Comparison of ENCODE assay signal across 9 mouse cellular contexts in genomic region chr16:8524163-8524847, GRCm38 (mm10). TPM values are rescaled to one million over a fixed set of nuclear protein-coding genes. Genes with fewer than 3 reads are reported as not detected.
A peak's percentile ranks its signal among the peaks of the same experiment; 100 is the strongest.
DNase-seq lines count a peak whose midpoint lies in the region; ATAC-seq lines count a peak whose summit lies in the region.
"Had no signal": no experiment of that assay in that cellular context is flagged by ENCODE, and none has a peak within 500 bp of the region (broad histone marks: within the 10 kb centered on the region; RNA-seq: fewer than 3 reads in every experiment).

No protein-coding gene starts in this region.

- H3K36me3 ChIP-seq in heart, embryonic 14.5 days (ENCODE audit: control insufficient read depth, insufficient read depth, low read length): no peaks in the 10 kb centered on the region
- no peaks in the 10 kb centered on the region for H3K36me3 ChIP-seq in embryonic facial prominence, embryonic 11.5 days (replicated peaks; ENCODE audit: control insufficient read depth, insufficient read depth, low read depth, low read length)
- no peaks in the 10 kb centered on the region for H3K36me3 ChIP-seq in hindbrain, embryonic 15.5 days
- no peaks in the 10 kb centered on the region for H3K36me3 ChIP-seq in midbrain, embryonic 14.5 days (ENCODE audit: control insufficient read depth, insufficient read depth, low read length)

- peak overlapping the region; percentile 27 for H3K4me2 ChIP-seq in heart, embryonic 14.5 days (ENCODE audit: low read length)
- H3K4me2 ChIP-seq in embryonic facial prominence, embryonic 11.5 days (ENCODE audit: low read depth, low read length): no peak overlapping the region
- no peak overlapping the region; the same call in 1 of the 2 replicates for H3K4me2 ChIP-seq in hindbrain, embryonic 15.5 days
- H3K4me2 ChIP-seq in midbrain, embryonic 14.5 days (ENCODE audit: low read length): peak overlapping the region; percentile 25; the same call in 1 of the 2 replicates

- no peaks in the 10 kb centered on the region for H3K27me3 ChIP-seq in heart, embryonic 14.5 days (ENCODE audit: control insufficient read depth, insufficient read depth, low read length)
- H3K27me3 ChIP-seq in embryonic facial prominence, embryonic 11.5 days (ENCODE audit: control insufficient read depth, insufficient read depth, low read length): no peaks in the 10 kb centered on the region
- no peaks in the 10 kb centered on the region for H3K27me3 ChIP-seq in hindbrain, embryonic 15.5 days
- H3K27me3 ChIP-seq in midbrain, embryonic 14.5 days (ENCODE audit: control insufficient read depth, insufficient read depth, low read length): no peaks in the 10 kb centered on the region

- H3K9ac ChIP-seq in heart, embryonic 14.5 days (ENCODE audit: low read length): peak overlapping the region; percentile 5; the same call in 1 of the 2 replicates
- no peak overlapping the region for H3K9ac ChIP-seq in embryonic facial prominence, embryonic 11.5 days (replicated peaks; ENCODE audit: low read length)
- no peak overlapping the region for H3K9ac ChIP-seq in hindbrain, embryonic 15.5 days
- H3K9ac ChIP-seq in midbrain, embryonic 14.5 days (replicated peaks; ENCODE audit: low read length): no peak overlapping the region; the same call in 1 of the 2 replicates

- H3K27ac ChIP-seq in heart, embryonic 14.5 days (replicated peaks in 1 of 2; ENCODE audit: control insufficient read depth in 1 of 2, insufficient read depth in 1 of 2, low read depth in 2 of 2, low read length in 2 of 2): peak overlapping the region; percentile 80 to 91
- peak overlapping the region; percentile 36; the same call in 1 of the 2 replicates for H3K27ac ChIP-seq in embryonic facial prominence, embryonic 11.5 days (replicated peaks; ENCODE audit: low read depth, low read length)
- H3K27ac ChIP-seq in hindbrain, embryonic 15.5 days (replicated peaks): peak overlapping the region; percentile 73
- peak overlapping the region; percentile 86 for H3K27ac ChIP-seq in midbrain, embryonic 14.5 days (replicated peaks; ENCODE audit: low read depth, low read length)

- H3K4me1 ChIP-seq in heart, embryonic 14.5 days (ENCODE audit: control insufficient read depth in 2 of 2, insufficient read depth in 2 of 2, low read length in 2 of 2): peaks cover 30 to 36% of the 10 kb centered on the region in 2 experiments
- no peaks in the 10 kb centered on the region for H3K4me1 ChIP-seq in embryonic facial prominence, embryonic 11.5 days (ENCODE audit: control insufficient read depth, insufficient read depth, low read length)
- peaks cover 29% of the 10 kb centered on the region for H3K4me1 ChIP-seq in hindbrain, embryonic 15.5 days (replicated peaks)
- H3K4me1 ChIP-seq in midbrain, embryonic 14.5 days (ENCODE audit: control insufficient read depth, insufficient read depth, low read length): peaks cover 23% of the 10 kb centered on the region

- H3K4me3 ChIP-seq in heart, embryonic 14.5 days (ENCODE audit: control insufficient read depth in 1 of 2, insufficient read depth in 1 of 2, low read depth in 1 of 2, low read length in 2 of 2): no peak overlapping the region
- H3K4me3 ChIP-seq in embryonic facial prominence, embryonic 11.5 days (ENCODE audit: low read depth, low read length): no peak overlapping the region
- no peak overlapping the region for H3K4me3 ChIP-seq in hindbrain, embryonic 15.5 days
- no peak overlapping the region for H3K4me3 ChIP-seq in midbrain, embryonic 14.5 days (replicated peaks; ENCODE audit: low read depth, low read length)

- H3K9me3 ChIP-seq in heart, embryonic 14.5 days (ENCODE audit: control insufficient read depth, low read length): no peaks in the 10 kb centered on the region
- no peaks in the 10 kb centered on the region for H3K9me3 ChIP-seq in embryonic facial prominence, embryonic 11.5 days (replicated peaks; ENCODE audit: control insufficient read depth, low read length)
- no peaks in the 10 kb centered on the region for H3K9me3 ChIP-seq in hindbrain, embryonic 15.5 days
- H3K9me3 ChIP-seq in midbrain, embryonic 14.5 days (ENCODE audit: control insufficient read depth, low read length): no peaks in the 10 kb centered on the region

- no peak for DNase-seq in heart, postnatal 25 days (ENCODE audit: low spot score)
- DNase-seq in embryonic facial prominence, embryonic 11.5 days (ENCODE audit: low spot score): peak; percentile 17
- DNase-seq in midbrain, embryonic 14.5 days: no peak
- no peak for DNase-seq in left cerebral cortex, postnatal 4 days
- DNase-seq in left cerebral cortex, postnatal 10 days (ENCODE audit: extremely low spot score in 1 of 2, low spot score in 2 of 2): no peak
- no peak for DNase-seq in cerebellum, adult 8-10 months
- DNase-seq: gastrocnemius, postnatal 36 days had no signal

- ATAC-seq in heart, embryonic 14.5 days (ENCODE audit: insufficient number of reproducible peaks, insufficient read depth, low FRiP score, low read depth): no peak
- ATAC-seq in embryonic facial prominence, embryonic 11.5 days (replicated peaks; ENCODE audit: insufficient number of reproducible peaks, low FRiP score, low TSS enrichment, low read depth): no peak; the same call in 1 of the 2 replicates
- peak; percentile 35 for ATAC-seq in hindbrain, embryonic 15.5 days (ENCODE audit: low FRiP score, low read depth)
- peak; percentile 53 for ATAC-seq in midbrain, embryonic 14.5 days (ENCODE audit: low FRiP score, low TSS enrichment)

- intact Hi-C loops in heart, postnatal 25 days (cut with DNase I): no loop called here
- intact Hi-C loops in left cerebral cortex, postnatal 4 days (cut with DNase I): no loop called here
- intact Hi-C loops in left cerebral cortex, postnatal 10 days (cut with DNase I): no loop called here

- 60% methylated on average over 16 of the region's 16 CpGs for WGBS in heart, embryonic 14.5 days
- 64% methylated on average over 16 of the region's 16 CpGs for WGBS in embryonic facial prominence, embryonic 11.5 days
- WGBS in hindbrain, embryonic 15.5 days: 39% methylated on average over 16 of the region's 16 CpGs
- 51% methylated on average over 16 of the region's 16 CpGs for WGBS in midbrain, embryonic 14.5 days

RNA-seq across cellular contexts. Expression of gene Abat, which starts 11.1 kb away (rescaled TPM):
- 27.6 and 30.3 TPM in 2 replicates for polyA plus RNA-seq in heart, embryonic 14.5 days (2014; fragmentation: Nextera tagmentation; extraction: Ambion mirVana)
- total RNA-seq in heart, postnatal 25 days (2021): 1 to 10 TPM; 5.5 to 5.6 TPM
- 25.6 and 26.5 TPM in 2 replicates for polyA plus RNA-seq in embryonic facial prominence, embryonic 11.5 days (2014; fragmentation: Nextera tagmentation; extraction: Ambion mirVana)
- 82.8 and 85.6 TPM in 2 replicates for polyA plus RNA-seq in hindbrain, embryonic 15.5 days (2015; fragmentation: Nextera tagmentation; extraction: Ambion mirVana)
- polyA plus RNA-seq in midbrain, embryonic 14.5 days (2014; fragmentation: Nextera tagmentation; extraction: Ambion mirVana): 44.2 and 51.2 TPM in 2 replicates
- 10 to 100 TPM; 53.4 to 67.4 TPM for total RNA-seq in left cerebral cortex, postnatal 4 days (2021)
- total RNA-seq in left cerebral cortex, postnatal 10 days (2021): 100 to 1,000 TPM; 132 to 140 TPM

RNA-seq across cellular contexts. Expression of gene Mettl22, which starts 53.7 kb away (rescaled TPM):
- 41.8 and 45.3 TPM in 2 replicates for polyA plus RNA-seq in heart, embryonic 14.5 days (2014; fragmentation: Nextera tagmentation; extraction: Ambion mirVana)
- total RNA-seq in heart, postnatal 25 days (2021): 10 to 100 TPM; 28.6 to 33.1 TPM
- polyA plus RNA-seq in embryonic facial prominence, embryonic 11.5 days (2014; fragmentation: Nextera tagmentation; extraction: Ambion mirVana): 16.4 and 19.2 TPM in 2 replicates
- 43.8 and 51.7 TPM in 2 replicates for polyA plus RNA-seq in hindbrain, embryonic 15.5 days (2015; fragmentation: Nextera tagmentation; extraction: Ambion mirVana)
- polyA plus RNA-seq in midbrain, embryonic 14.5 days (2014; fragmentation: Nextera tagmentation; extraction: Ambion mirVana): 44.4 and 73.1 TPM in 2 replicates
- total RNA-seq in left cerebral cortex, postnatal 4 days (2021): 10 to 100 TPM; 46.7 to 50.9 TPM
- total RNA-seq in left cerebral cortex, postnatal 10 days (2021): 10 to 100 TPM; 35.5 to 37.6 TPM

Comparison
In these comparisons a context has a peak if more than half of its experiments do, and no peak if none do; other contexts are left out.
1. ATAC-seq: peak in hindbrain, embryonic 15.5 days (single experiment) and midbrain, embryonic 14.5 days (single experiment); none in heart, embryonic 14.5 days (single experiment) and embryonic facial prominence, embryonic 11.5 days (single experiment).
2. H3K27ac ChIP-seq: peak in every context shown above with its lines; median percentile 86 in midbrain, embryonic 14.5 days; 86 in heart, embryonic 14.5 days; 73 in hindbrain, embryonic 15.5 days; 36 in embryonic facial prominence, embryonic 11.5 days.
3. H3K4me2 ChIP-seq: peak in heart, embryonic 14.5 days (single experiment) and midbrain, embryonic 14.5 days (single experiment); none in embryonic facial prominence, embryonic 11.5 days (single experiment) and hindbrain, embryonic 15.5 days (single experiment).